Mouse (Mus musculus) embryonic fibroblast, embryonic 13.5 days (primary cell): ENCODE measurements around the gene Tspan4. TPM values are rescaled to one million over a fixed set of nuclear protein-coding genes. Genes with fewer than 3 reads are reported as not detected.
A peak's percentile ranks its signal among the peaks of the same experiment; 100 is the strongest.
"Not testable (repeated sequence)": the region's sequence is repeated elsewhere in the genome, so short reads cannot be mapped to it uniquely, and the experiment has no call there.

Source experiments
- H3K27ac ChIP-seq: 2 replicates; pipeline ENCODE4 v1.5.1; 2012; ENCODE audit warnings: low read length, control low read depth, inconsistent platforms; ENCODE audit not compliant: insufficient read depth
- H3K4me1 ChIP-seq: 2 replicates; pipeline ENCODE4 v1.6.1; 2011; ENCODE audit warnings: low read length; ENCODE audit not compliant: control insufficient read depth, insufficient read depth
- H3K4me3 ChIP-seq: 2 replicates; pipeline ENCODE4 v1.5.1; 2011; ENCODE audit warnings: mild to moderate bottlenecking, control low read depth, low read length; ENCODE audit not compliant: insufficient read depth
- CTCF ChIP-seq: IDR thresholded peaks from 2 replicates; pipeline ENCODE4 v1.5.1; 2011; ENCODE audit warnings: mild to moderate bottlenecking, control low read depth, low read length, moderate library complexity, borderline replicate concordance; ENCODE audit not compliant: insufficient read depth
- POLR2A ChIP-seq: IDR thresholded peaks from 2 replicates; pipeline ENCODE4 v1.6.1; 2011; ENCODE audit warnings: low read depth, mild to moderate bottlenecking, control low read depth, low read length, moderate library complexity
- polyA plus RNA-seq: library from polyadenylated mRNA; stranded (reverse); fragments of >200 nt; gene quantifications from 2 replicates; pipeline ENCODE4 v1.2.4, GENCODE M21; 2011; ENCODE audit warnings: low read depth; ENCODE audit not compliant: missing spikeins, insufficient read length

Tspan4 gene
- polyA plus RNA-seq, 1 experiment = 184 TPM

DNA sequence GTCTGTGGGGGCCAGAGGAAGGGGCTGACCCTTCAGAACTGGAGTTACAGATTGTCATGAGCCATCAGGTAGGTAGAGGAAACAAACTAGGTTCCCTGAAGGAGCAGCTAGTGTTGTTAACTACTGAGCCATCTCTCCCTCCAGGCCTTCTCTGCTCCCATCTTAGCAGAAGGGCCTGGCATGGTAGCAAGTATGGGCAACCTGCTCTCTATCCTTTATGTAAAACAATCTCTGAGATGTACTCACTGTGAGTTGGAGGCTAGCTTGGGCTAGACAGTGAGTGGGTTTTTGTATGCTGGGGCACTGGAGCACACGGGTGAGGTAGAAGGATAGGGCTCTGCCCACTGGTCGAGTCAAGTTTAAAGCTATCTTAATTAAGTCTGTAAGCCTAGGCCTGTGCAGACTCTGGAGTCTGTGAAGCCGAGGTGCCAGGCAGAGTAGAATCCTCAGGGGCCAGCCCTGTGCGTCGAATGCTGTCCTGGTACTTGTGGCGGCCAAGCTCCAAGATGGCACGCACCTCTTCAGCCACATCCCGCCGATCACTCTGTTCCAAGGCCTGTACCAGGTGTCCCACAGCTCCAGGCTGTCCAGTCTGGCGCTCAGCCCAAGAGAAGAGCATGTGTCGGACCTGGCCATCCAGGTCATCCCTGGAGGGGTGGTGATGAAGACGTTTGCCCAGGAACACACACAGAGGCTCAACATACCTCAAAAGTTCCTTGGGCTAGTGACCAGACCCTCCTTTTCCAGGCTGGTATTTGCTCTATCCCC lies 36.7 kb upstream of the Tspan4 start:
- H3K4me1 ChIP-seq = peaks cover 10% of the 10 kb centered on the region; the same call in 1 of the 2 replicates
- no peak overlapping the region for H3K27ac ChIP-seq
- TF ChIP-seq CTCF (no peak), POLR2A (no peak)
- no peak overlapping the region for H3K4me3 ChIP-seq

DNA sequence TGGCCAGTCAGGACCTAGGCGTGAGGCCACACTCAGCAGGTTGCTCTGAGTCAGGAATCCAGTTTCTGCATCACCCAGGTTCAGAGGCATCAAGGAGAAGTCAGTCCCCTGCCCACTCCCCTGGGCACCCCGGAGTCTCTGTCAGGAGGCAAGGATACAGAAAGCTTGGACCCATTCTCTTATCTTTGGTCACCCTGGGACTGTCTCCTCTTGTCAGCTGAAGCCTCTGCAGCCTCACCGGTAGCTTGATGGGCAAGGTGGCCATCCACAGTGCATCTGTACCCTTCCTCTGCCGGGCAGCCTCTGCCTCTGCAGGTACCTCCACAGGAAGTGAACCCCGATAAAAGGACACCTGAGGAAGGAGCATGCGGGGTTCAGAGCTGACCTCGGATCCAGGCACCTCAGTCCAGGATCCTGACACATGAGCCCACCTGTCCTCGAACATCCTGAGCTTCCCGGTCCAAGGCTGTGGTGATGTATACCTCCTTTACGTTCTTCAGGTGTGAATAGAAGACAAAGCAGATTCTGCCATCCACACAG lies 35.8 kb upstream of the Tspan4 start:
- peaks cover 10% of the 10 kb centered on the region; the same call in 1 of the 2 replicates for H3K4me1 ChIP-seq
- no peak overlapping the region for H3K27ac ChIP-seq
- H3K4me3 ChIP-seq = no peak overlapping the region
- no peak for TF ChIP-seq POLR2A
- TF ChIP-seq CTCF = no peak

DNA sequence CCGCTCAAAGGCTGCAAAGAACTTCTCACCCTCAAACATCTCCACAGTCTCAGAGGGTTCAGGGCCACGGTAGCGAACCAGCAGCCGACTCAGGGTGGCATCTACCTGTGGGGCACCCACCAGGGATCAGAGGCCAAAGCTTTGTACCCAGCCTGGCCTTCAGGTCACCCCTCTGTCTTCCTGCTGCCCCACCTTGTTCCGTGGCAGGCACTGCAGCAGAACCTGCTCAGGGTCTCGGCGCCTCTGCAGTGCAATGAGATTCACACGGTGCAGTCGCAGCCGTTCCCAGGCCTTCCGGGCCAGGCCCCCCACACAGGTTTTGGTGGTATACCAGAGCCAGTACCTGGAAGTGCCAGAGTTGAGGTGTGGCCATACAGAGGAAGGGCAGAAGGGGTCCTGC lies 35.2 kb upstream of the Tspan4 start:
- Histone ChIP-seq H3K4me3 (no peak overlapping the region), H3K27ac (no peak overlapping the region), H3K4me1 (peaks cover 10% of the 10 kb centered on the region; the same call in 1 of the 2 replicates)
- TF ChIP-seq POLR2A (no peak), CTCF (no peak)

DNA sequence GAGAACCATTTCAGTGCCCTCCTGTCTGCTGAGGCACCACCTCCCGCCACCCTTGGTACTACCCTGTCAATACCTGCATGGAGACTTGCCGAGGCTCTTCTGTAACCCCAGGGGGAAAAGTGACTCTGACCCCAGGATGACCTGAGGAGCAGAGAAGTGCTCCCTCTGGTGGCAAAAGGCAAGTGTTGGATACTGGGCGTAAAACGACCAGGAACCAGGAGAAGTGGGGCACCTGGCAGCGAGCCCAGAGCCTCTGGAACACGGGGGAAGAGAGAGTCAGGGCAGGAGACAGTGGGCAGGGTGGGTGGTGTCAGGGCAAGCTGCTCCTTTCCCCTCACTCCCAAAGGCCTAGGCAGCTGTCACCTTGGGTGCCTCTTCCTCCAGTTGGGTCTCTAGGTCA lies 34.4 kb upstream of the Tspan4 start:
- Histone ChIP-seq H3K27ac (no peak overlapping the region), H3K4me3 (no peak overlapping the region), H3K4me1 (peaks cover 7% of the 10 kb centered on the region; the same call in 1 of the 2 replicates)
- TF ChIP-seq CTCF = peak; percentile 68; the same call in 1 of the 2 replicates
- TF ChIP-seq POLR2A = no peak

DNA sequence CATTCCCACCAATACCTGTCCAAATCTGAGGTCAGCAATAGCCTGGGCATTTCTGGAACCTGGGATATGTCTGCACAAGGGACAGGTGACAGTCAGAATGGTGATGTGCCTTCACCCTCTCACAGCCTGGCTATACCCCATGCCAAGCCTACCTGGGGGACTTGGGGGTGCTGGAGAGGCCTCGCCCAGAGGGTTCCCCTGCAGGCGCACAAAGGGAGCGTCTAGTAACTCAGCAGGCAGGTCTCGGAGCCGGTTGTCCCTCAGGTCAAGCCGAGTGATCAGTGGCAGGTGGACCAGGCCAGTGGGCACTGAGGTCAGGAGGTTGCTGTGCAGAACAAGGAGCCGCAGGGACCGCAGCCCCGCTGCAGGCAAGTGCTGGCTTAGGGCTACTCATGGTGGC lies 33.6 kb upstream of the Tspan4 start:
- H3K27ac ChIP-seq = no peak overlapping the region
- peak overlapping the region; percentile 63 for H3K4me3 ChIP-seq
- peaks cover 3% of the 10 kb centered on the region; the same call in 1 of the 2 replicates for H3K4me1 ChIP-seq
- TF ChIP-seq POLR2A (no peak), CTCF (no peak)

DNA sequence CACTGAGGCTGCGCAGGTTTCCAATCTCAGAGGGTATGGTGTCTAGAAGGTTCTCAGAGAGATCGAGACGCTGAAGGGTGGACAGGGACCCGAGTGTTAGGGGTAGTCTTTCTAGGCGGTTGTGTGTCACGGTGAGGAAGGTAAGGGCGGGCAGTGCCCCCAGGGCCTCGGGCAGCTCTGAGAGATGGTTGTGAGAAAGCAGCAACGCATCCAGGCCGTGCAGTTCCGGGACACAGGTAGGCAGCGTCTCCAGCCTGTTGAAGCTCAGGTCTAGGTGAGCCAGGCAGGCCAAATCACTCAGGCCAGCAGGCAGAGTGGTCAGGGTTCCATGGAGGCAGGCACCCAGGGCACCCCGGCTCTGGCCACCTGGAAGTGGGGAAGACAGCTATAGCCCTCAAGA lies 32.8 kb upstream of the Tspan4 start:
- peaks cover 3% of the 10 kb centered on the region; the same call in 1 of the 2 replicates for H3K4me1 ChIP-seq
- no peak for TF ChIP-seq POLR2A
- no peak for TF ChIP-seq CTCF
- peak overlapping the region; percentile 63 for H3K4me3 ChIP-seq
- no peak overlapping the region for H3K27ac ChIP-seq

DNA sequence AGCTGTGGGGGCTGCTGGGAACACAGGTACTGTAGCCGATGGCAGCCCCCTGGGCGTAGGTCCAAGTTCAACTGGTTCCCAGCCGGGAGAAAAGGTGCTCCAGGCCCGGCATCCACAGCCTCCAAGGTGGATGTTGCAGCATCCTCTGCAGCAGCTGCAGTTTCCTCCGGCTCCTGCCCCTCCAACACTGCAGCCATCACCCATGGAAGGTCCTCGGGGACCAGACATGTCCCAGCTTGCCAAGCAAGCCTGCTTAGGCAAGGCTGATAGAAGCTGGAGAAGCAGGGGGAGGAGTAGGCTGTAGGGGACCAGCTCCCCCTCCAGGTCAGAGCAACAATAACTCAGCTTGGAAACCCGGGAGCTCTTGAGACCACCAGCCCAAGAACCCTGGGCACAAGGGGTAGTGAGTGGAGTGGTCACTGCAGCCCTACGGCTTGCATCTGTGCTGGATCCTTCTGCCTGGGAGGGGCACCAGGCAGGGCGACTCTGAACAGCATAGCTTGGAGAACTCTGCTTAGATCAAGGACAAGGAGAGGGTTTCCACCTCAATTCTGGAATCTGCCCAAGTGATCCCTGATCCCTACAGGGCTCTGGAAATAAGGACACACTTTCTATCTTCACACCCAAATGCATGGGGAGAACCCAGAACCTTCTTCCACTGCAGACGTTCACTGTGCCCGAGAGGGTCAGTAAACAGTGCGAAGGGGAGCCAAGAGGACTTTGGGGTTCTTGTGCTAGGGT lies 31.8 kb upstream of the Tspan4 start:
- H3K4me1 ChIP-seq = peaks cover 3% of the 10 kb centered on the region; the same call in 1 of the 2 replicates
- peak overlapping the region; percentile 63 for H3K4me3 ChIP-seq
- TF ChIP-seq CTCF (peak; percentile 39; the same call in 1 of the 2 replicates), POLR2A (peak; percentile 80)
- peak overlapping the region; percentile 3; the same call in 1 of the 2 replicates for H3K27ac ChIP-seq

DNA sequence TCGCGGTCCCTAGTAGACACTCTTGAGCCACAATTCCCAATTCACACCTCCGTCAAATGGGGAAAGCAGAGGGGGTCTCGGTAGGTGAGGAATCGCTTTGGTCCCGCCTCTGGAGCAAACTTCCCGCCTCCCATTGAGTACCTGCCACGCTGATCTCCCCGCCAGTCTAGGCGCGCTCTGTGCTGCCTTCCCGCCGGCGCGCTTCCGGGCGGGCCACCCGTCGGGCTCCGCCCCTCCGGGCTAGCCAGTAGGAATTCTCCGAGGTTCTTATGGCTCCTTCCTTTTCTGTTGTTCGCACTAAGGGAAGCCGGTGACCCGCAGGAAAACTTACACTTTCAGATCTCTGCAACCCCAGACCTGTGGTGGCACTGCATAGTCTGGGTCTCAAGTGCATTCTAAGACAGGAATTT lies 31.2 kb upstream of the Tspan4 start, which contains the start of gene Pidd1:
Gene Pidd1 (minus strand): TSS at position 198 of the 410 bp plus-strand sequence.
- Histone ChIP-seq H3K4me3 (peak within 1 kb of the TSS; percentile 63), H3K4me1 (peaks cover 5% of the 10 kb centered on the region)
- TF ChIP-seq POLR2A = peak; percentile 67
- TF ChIP-seq CTCF = no peak

DNA sequence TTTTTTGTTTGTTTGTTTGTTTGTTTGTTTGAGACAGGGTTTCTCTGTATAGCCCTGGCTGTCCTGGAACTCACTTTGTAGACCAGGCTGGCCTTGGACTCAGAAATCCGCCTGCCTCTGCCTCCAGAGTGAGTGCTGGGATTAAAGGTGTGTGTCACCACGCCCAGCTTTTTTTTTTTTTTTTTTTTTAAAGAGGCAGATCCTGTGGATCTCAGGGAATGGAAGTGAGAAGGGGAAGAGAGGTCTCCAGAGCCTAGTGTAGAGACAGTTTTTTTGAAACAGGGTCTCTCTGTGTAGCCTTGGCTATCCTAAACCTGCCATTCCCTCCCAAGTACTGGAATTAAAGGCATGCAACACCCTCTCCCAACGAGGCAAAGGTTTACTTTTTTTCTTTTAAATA lies 28.7 kb upstream of the Tspan4 start:
- not testable (repeated sequence) for H3K4me1 ChIP-seq, H3K4me3 ChIP-seq, H3K27ac ChIP-seq

More for the DNA sequence above, 31.2 kb upstream of the Tspan4 start, which contains the start of gene Pidd1:
- H3K27ac ChIP-seq = peak within 1 kb of the TSS; percentile 3; the same call in 1 of the 2 replicates
